Mouse (Mus musculus) intestine, postnatal 0 days (tissue): ENCODE data around the gene Rnf149. TPM values are rescaled to one million over a fixed set of nuclear protein-coding genes. Genes with fewer than 3 reads are reported as not detected.

ENCODE experiments used
- ATAC-seq: fragments of 200-750 bp; cut with Nextera tagmentation; 2 replicates; pipeline ENCODE4 v1.8.0; 2017; ENCODE audit warnings: mild to moderate bottlenecking, moderate TSS enrichment, moderate library complexity
- H3K27ac ChIP-seq: fragments of 300-500 bp; sonication (generic); 2 replicates; pipeline ENCODE4 v1.5.1; 2014; ENCODE audit warnings: mild to moderate bottlenecking, low read depth, low read length, moderate library complexity
- H3K27me3 ChIP-seq: fragments of 300-500 bp; sonication (generic); replicated peaks from 2 replicates; pipeline ENCODE4 v1.6.1; 2014; ENCODE audit warnings: low read length, mixed read lengths; ENCODE audit not compliant: control insufficient read depth, insufficient read depth
- H3K36me3 ChIP-seq: fragments of 300-500 bp; sonication (generic); 2 replicates; pipeline ENCODE4 v1.6.1; 2014; ENCODE audit warnings: mild to moderate bottlenecking, moderate library complexity; ENCODE audit not compliant: control insufficient read depth, insufficient read depth
- H3K4me1 ChIP-seq: fragments of 300-500 bp; sonication (generic); replicated peaks from 2 replicates; pipeline ENCODE4 v1.6.1; 2014; ENCODE audit warnings: antibody characterized with exemption, low read length, mixed read lengths; ENCODE audit not compliant: control insufficient read depth, insufficient read depth
- H3K4me2 ChIP-seq: fragments of 300-500 bp; sonication (generic); replicated peaks from 2 replicates; pipeline ENCODE4 v1.6.1; 2014; ENCODE audit warnings: low read depth, mild to moderate bottlenecking, moderate library complexity
- H3K4me3 ChIP-seq: fragments of 300-500 bp; sonication (generic); 2 replicates; pipeline ENCODE4 v1.5.1; 2014; ENCODE audit warnings: low read depth, low read length
- H3K9ac ChIP-seq: fragments of 300-500 bp; sonication (generic); 2 replicates; pipeline ENCODE4 v1.6.1; 2014; ENCODE audit warnings: mild to moderate bottlenecking, low read depth, low read length
- H3K9me3 ChIP-seq: fragments of 300-500 bp; sonication (generic); 2 replicates; pipeline ENCODE4 v1.6.1; 2016; ENCODE audit warnings: mixed run types; ENCODE audit not compliant: control insufficient read depth
- CTCF ChIP-seq: sonication (generic); IDR thresholded peaks from 2 replicates; pipeline ENCODE4 v1.5.1; 2016; ENCODE audit warnings: low read depth, mild to moderate bottlenecking, control low read depth, antibody characterized with exemption, moderate library complexity
- WGBS: fragments of 180-500 bp; shearing (Covaris S2); extraction: QIAGEN DNeasy Blood & Tissue Kit; methylation state at CpG from one replicate; pipeline ENCODE4 v1.1.7; 2014; 5-methylcytosine and 5-hydroxymethylcytosine counted together
- polyA plus RNA-seq: library from polyadenylated mRNA; unstranded; fragments of >200 nt; fragmentation: Nextera tagmentation; extraction: Ambion mirVana; gene quantifications from 2 replicates; pipeline ENCODE4 v1.2.1, GENCODE M21; 2015

Rnf149 gene
- polyA plus RNA-seq, 1 experiment from 2014 or later: 16.9 TPM

DNA sequence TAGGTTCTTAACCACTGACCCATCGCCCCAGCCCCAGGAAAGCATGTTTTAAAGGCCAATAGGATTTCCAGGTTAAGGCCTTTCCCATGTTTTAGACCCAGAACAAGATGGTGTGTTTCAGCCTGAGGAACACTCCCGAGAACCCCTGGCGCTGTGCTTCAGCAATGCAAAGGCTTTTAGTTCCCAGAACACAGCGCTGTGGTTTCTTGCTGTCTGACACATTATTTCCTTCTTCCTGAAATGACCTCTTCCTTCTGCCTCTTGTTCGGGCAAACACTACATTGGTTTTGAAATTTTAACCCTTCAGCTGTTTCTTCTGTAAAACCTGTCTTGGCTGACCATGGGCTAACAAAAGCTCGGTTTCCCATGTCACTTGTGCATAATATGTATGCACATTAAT lies 1.9 kb upstream of the Rnf149 start:
- no peak overlapping the region for H3K9ac ChIP-seq
- H3K36me3 ChIP-seq: no peaks in the 10 kb centered on the region
- peaks cover 7% of the 10 kb centered on the region; the same call in 1 of the 2 replicates for H3K4me1 ChIP-seq
- no peaks in the 10 kb centered on the region for H3K27me3 ChIP-seq
- H3K4me2 ChIP-seq: no peak overlapping the region
- H3K9me3 ChIP-seq: no peaks in the 10 kb centered on the region
- TF ChIP-seq CTCF: no peak
- 71% methylated on average over 6 of the region's 6 CpGs for WGBS
- no peak for ATAC-seq
- H3K27ac ChIP-seq: no peak overlapping the region; the same call in 1 of the 2 replicates
- H3K4me3 ChIP-seq: no peak overlapping the region

DNA sequence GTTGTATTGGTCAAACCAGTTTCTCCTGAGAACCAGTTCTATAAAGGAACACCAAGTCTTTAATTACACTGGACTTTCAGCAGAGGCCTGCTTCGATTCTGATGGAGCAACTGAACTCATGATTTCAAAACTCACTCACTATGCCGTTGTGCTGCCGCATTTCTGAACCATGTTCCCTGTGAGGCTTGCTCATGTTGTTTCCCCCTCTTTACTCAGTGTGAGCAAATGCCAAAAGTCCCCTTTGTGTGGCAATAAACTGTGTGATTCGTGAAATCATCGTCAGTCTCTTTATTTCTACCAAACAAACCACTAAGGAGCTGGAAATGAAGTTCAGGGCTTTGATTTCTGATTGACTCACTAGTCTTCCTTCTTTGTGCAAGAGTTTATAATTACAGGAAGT lies 1.2 kb upstream of the Rnf149 start:
- H3K27me3 ChIP-seq: no peaks in the 10 kb centered on the region
- H3K4me1 ChIP-seq: peaks cover 7% of the 10 kb centered on the region; the same call in 1 of the 2 replicates
- peak overlapping the region; percentile 60 for H3K27ac ChIP-seq
- H3K36me3 ChIP-seq: no peaks in the 10 kb centered on the region
- TF ChIP-seq CTCF: no peak
- no peak overlapping the region for H3K9ac ChIP-seq
- H3K9me3 ChIP-seq: no peaks in the 10 kb centered on the region
- no peak for ATAC-seq
- 42% methylated on average over 5 of the region's 5 CpGs for WGBS
- no peak overlapping the region for H3K4me3 ChIP-seq
- H3K4me2 ChIP-seq: no peak overlapping the region

DNA sequence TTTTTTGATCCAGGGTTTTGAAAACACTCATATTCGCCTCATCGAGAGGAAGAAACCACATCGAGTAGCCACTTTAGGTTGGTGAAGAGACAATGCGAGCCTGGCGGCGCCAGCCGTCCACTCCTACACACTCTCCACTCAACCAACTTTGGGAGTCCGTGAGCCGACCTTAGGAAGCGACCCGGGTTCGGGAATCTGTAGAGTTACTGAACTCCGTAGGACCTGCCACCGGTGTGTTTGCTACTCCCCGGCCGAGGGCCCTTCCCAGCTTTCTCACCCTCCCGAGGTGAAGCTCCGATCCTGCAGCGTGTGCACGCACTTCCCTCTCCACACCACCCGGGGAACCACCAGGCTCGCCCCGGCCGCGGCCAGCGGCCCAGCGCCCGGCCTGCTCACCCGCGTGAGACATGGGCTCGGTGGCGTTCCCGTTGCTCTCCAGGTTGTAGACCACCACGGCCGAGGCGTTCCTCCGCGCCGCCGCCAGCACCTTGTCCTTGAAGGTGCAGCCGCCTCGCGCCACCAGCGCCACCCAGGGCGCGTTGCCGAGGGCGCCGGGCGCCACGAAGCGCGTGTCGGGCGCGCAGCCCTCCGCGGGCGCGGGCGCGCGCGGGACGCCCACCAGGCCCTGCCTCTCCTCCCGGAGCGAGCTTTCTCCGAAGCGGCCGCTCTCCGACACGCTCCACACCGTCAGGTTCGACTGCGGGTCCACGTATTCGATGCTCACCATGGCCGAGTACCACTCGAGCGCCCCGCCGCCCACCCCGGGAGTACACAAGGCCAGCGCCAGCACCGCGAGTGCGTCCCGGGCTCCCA lies 568 bp downstream of the Rnf149 start:
- H3K9ac ChIP-seq: peak overlapping the region; percentile 90
- H3K27ac ChIP-seq: peak overlapping the region; percentile 93
- H3K9me3 ChIP-seq: no peaks in the 10 kb centered on the region
- no peaks in the 10 kb centered on the region for H3K36me3 ChIP-seq
- peak; percentile 67 for ATAC-seq
- H3K27me3 ChIP-seq: no peaks in the 10 kb centered on the region
- H3K4me2 ChIP-seq: peak overlapping the region; percentile 96
- peak overlapping the region; percentile 93 for H3K4me3 ChIP-seq
- WGBS: under 1% methylated on average over 85 of the region's 88 CpGs
- TF ChIP-seq CTCF: peak; percentile 37
- H3K4me1 ChIP-seq: peaks cover 7% of the 10 kb centered on the region; the same call in 1 of the 2 replicates

DNA sequence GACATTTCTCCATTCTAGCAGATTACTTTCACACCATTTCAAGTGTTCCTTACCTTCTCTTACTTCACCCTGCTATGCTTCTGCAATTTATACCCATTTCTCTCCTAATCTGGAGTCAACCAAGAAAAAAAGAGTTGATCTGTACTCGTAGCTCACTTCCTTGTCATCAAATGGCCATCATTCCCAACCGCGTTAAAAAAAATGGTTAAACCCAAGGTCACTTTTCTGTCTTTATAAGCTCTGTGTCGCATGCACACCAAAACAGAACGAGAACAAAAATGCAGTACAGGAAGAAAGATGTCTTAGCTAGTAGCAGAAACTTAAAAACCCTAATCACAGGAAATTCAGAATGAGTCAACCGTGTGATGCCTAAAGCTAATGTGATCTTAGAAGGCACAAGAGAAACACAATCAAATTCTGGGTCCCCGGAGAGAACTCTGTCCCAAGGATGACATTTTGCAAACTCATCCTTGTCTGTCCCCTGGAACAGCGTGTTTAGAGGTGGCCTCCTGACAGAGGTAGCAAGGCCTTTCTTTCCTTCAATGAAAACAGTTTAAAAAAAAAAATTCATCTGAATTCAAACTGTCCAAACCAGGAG lies 1.3 kb downstream of the Rnf149 start:
- TF ChIP-seq CTCF: no peak

DNA sequence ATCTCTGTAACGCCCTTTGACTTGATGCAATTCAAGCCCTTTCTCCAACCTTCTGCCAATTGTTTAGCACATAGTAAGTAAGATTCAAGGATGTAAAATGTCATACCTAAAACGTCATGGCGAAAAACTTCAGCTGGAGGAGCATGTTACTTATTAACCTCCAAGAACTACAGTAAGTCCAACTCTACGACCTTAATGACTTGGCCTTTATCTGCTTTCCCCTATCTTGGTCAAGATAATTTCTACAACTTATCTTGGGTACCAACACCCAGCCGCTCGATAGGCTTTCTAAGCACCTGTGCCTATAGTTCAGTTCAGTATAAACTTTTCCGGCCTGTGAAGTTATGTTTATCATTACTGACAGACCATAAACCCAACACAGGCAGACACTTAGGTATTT lies 3.3 kb downstream of the Rnf149 start:
- 38% methylated on average over 7 of the region's 7 CpGs for WGBS
- no peaks in the 10 kb centered on the region for H3K9me3 ChIP-seq
- H3K27me3 ChIP-seq: no peaks in the 10 kb centered on the region
- peak overlapping the region; percentile 25 for H3K4me2 ChIP-seq
- no peak overlapping the region for H3K4me3 ChIP-seq
- peak; percentile 6; the same call in 1 of the 2 replicates for ATAC-seq
- no peaks in the 10 kb centered on the region for H3K36me3 ChIP-seq
- H3K4me1 ChIP-seq: peaks cover 3% of the 10 kb centered on the region
- H3K9ac ChIP-seq: no peak overlapping the region
- no peak for TF ChIP-seq CTCF
- H3K27ac ChIP-seq: no peak overlapping the region

More for the DNA sequence above, 1.3 kb downstream of the Rnf149 start:
- no peak overlapping the region; the same call in 1 of the 2 replicates for H3K27ac ChIP-seq
- peak overlapping the region; percentile 96 for H3K4me2 ChIP-seq
- WGBS: 9% methylated on average over 8 of the region's 8 CpGs
- H3K9ac ChIP-seq: peak overlapping the region; percentile 90
- no peaks in the 10 kb centered on the region for H3K27me3 ChIP-seq
- H3K4me3 ChIP-seq: peak overlapping the region; percentile 93
- ATAC-seq: no peak
- peaks cover 7% of the 10 kb centered on the region for H3K4me1 ChIP-seq
- H3K36me3 ChIP-seq: no peaks in the 10 kb centered on the region
- no peaks in the 10 kb centered on the region for H3K9me3 ChIP-seq

DNA sequence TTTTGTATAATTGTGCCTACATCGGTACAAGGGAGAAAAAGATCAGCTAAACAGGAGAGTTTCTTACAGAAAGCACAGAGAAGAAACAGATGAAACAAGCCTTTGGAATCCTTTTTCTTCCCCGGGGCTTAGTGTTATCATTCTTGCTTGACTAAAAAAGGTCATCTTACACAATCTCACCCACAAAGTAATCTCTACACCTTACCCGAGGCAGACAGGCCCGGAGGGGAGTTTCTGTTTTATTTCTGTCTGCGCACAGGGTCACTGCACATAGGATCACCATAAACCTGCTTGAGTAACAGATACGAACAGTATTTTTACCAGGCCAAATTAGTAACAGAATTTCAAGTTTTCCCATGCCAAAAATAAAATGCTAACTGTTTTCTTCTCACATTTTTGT lies 5.6 kb downstream of the Rnf149 start:
- no peak for TF ChIP-seq CTCF
- H3K27ac ChIP-seq: no peak overlapping the region
- H3K36me3 ChIP-seq: no peaks in the 10 kb centered on the region
- H3K27me3 ChIP-seq: no peaks in the 10 kb centered on the region
- no peak for ATAC-seq
- no peak overlapping the region for H3K9ac ChIP-seq
- no peak overlapping the region for H3K4me2 ChIP-seq
- H3K4me3 ChIP-seq: no peak overlapping the region
- H3K4me1 ChIP-seq: no peaks in the 10 kb centered on the region; the same call in 1 of the 2 replicates
- 27% methylated on average over 6 of the region's 6 CpGs for WGBS
- no peaks in the 10 kb centered on the region for H3K9me3 ChIP-seq
